Mouse (Mus musculus): ENCODE measurements around the gene Son. TPM values are rescaled to one million over a fixed set of nuclear protein-coding genes. Genes with fewer than 3 reads are reported as not detected.
A peak's percentile ranks its signal among the peaks of the same experiment; 100 is the strongest.

The Son gene
- total RNA-seq, 1 experiment: 181 TPM

GRCm38 (mm10) chr16:91649781-91650180 lies 2.5 kb downstream of the Son start:
- H3K9me3 ChIP-seq (ENCODE audit: control insufficient read depth, insufficient read depth, low read depth, low read length): no peaks in the 10 kb centered on the region; the same call in 1 of the 2 replicates
- TF ChIP-seq ZC3H11A (IDR thresholded peaks at IDR 0.05; ENCODE audit: borderline replicate concordance, low read depth, low read length): no peak
- TF ChIP-seq MAFK (IDR thresholded peaks at IDR 0.05; ENCODE audit: insufficient read depth, low read depth, low read length): no peak
- no peak for TF ChIP-seq HCFC1 (IDR thresholded peaks at IDR 0.05; ENCODE audit: borderline replicate concordance, insufficient read depth, low read length)
- TF ChIP-seq CHD2 (IDR thresholded peaks at IDR 0.05; ENCODE audit: low read depth, low read length): no peak
- no peak for TF ChIP-seq ZNF384 (IDR thresholded peaks at IDR 0.05; ENCODE audit: low read depth, low read length)
- peaks cover 3% of the 10 kb centered on the region in 2 experiments; a peak in 2 of 4 replicates for H3K4me1 ChIP-seq (ENCODE audit: control insufficient read depth in 2 of 2, insufficient read depth in 2 of 2, low read length in 2 of 2, poor library complexity in 1 of 2)
- H3K36me3 ChIP-seq (ENCODE audit: control insufficient read depth, insufficient read depth, low read length, poor library complexity, severe bottlenecking): peaks cover 18% of the 10 kb centered on the region
- DNase-seq (ENCODE audit: low read depth, low spot score): no peak
- no peak overlapping the region for H3K27ac ChIP-seq (ENCODE audit: insufficient read depth, low read depth, low read length, poor library complexity, severe bottlenecking)
- no peak overlapping the region; the same call in 1 of the 2 replicates for H3K9ac ChIP-seq (ENCODE audit: insufficient read depth, low read depth, low read length, poor library complexity, severe bottlenecking)
- no peak overlapping the region for H3K4me3 ChIP-seq (ENCODE audit: insufficient read depth in 1 of 2, low read depth in 1 of 2, low read length in 2 of 2, poor library complexity in 1 of 2, severe bottlenecking in 1 of 2)
- in situ Hi-C loops (cut with MboI; ENCODE audit: low sequenced_read_pairs in 2 of 2, unreplicated experiment in 2 of 2): no loop called here

GRCm38 (mm10) chr16:91652191-91652590 lies 4.9 kb downstream of the Son start:
- H3K4me3 ChIP-seq (ENCODE audit: insufficient read depth in 1 of 2, low read depth in 1 of 2, low read length in 2 of 2, poor library complexity in 1 of 2, severe bottlenecking in 1 of 2): no peak overlapping the region
- peak overlapping the region; percentile 32; the same call in 1 of the 2 replicates for H3K9ac ChIP-seq (ENCODE audit: insufficient read depth, low read depth, low read length, poor library complexity, severe bottlenecking)
- no peaks in the 10 kb centered on the region; the same call in 1 of the 2 replicates for H3K9me3 ChIP-seq (ENCODE audit: control insufficient read depth, insufficient read depth, low read depth, low read length)
- no peak for DNase-seq (ENCODE audit: low read depth, low spot score)
- in situ Hi-C loops (cut with MboI; ENCODE audit: low sequenced_read_pairs in 2 of 2, unreplicated experiment in 2 of 2): no loop called here
- H3K36me3 ChIP-seq (ENCODE audit: control insufficient read depth, insufficient read depth, low read length, poor library complexity, severe bottlenecking): peaks cover 40% of the 10 kb centered on the region
- peaks cover 2 to 3% of the 10 kb centered on the region in 2 experiments; a peak in 2 of 4 replicates for H3K4me1 ChIP-seq (ENCODE audit: control insufficient read depth in 2 of 2, insufficient read depth in 2 of 2, low read length in 2 of 2, poor library complexity in 1 of 2)
- TF ChIP-seq HCFC1 (IDR thresholded peaks at IDR 0.05; ENCODE audit: borderline replicate concordance, insufficient read depth, low read length) (no peak), ZC3H11A (IDR thresholded peaks at IDR 0.05; ENCODE audit: borderline replicate concordance, low read depth, low read length) (no peak), MAFK (IDR thresholded peaks at IDR 0.05; ENCODE audit: insufficient read depth, low read depth, low read length) (no peak), ZNF384 (IDR thresholded peaks at IDR 0.05; ENCODE audit: low read depth, low read length) (no peak)
- peak overlapping the region; percentile 23; the same call in 1 of the 2 replicates for H3K27ac ChIP-seq (ENCODE audit: insufficient read depth, low read depth, low read length, poor library complexity, severe bottlenecking)

GRCm38 (mm10) chr16:91655285-91655684 lies 8.0 kb downstream of the Son start:
- Histone ChIP-seq H3K27ac (ENCODE audit: insufficient read depth, low read depth, low read length, poor library complexity, severe bottlenecking) (no peak overlapping the region), H3K36me3 (ENCODE audit: control insufficient read depth, insufficient read depth, low read length, poor library complexity, severe bottlenecking) (peaks cover 70% of the 10 kb centered on the region), H3K4me1 (ENCODE audit: control insufficient read depth in 2 of 2, insufficient read depth in 2 of 2, low read length in 2 of 2, poor library complexity in 1 of 2) (no peaks in the 10 kb centered on the region), H3K4me3 (ENCODE audit: insufficient read depth in 1 of 2, low read depth in 1 of 2, low read length in 2 of 2, poor library complexity in 1 of 2, severe bottlenecking in 1 of 2) (no peak overlapping the region), H3K9ac (ENCODE audit: insufficient read depth, low read depth, low read length, poor library complexity, severe bottlenecking) (no peak overlapping the region), H3K9me3 (ENCODE audit: control insufficient read depth, insufficient read depth, low read depth, low read length) (no peaks in the 10 kb centered on the region; the same call in 1 of the 2 replicates)
- in situ Hi-C loops (cut with MboI; ENCODE audit: low sequenced_read_pairs in 2 of 2, unreplicated experiment in 2 of 2): no loop called here
- no peak for TF ChIP-seq MAFK (IDR thresholded peaks at IDR 0.05; ENCODE audit: insufficient read depth, low read depth, low read length)
- TF ChIP-seq ZNF384 (IDR thresholded peaks at IDR 0.05; ENCODE audit: low read depth, low read length): no peak
- TF ChIP-seq CHD2 (IDR thresholded peaks at IDR 0.05; ENCODE audit: low read depth, low read length): no peak
- TF ChIP-seq ZC3H11A (IDR thresholded peaks at IDR 0.05; ENCODE audit: borderline replicate concordance, low read depth, low read length): no peak
- TF ChIP-seq HCFC1 (IDR thresholded peaks at IDR 0.05; ENCODE audit: borderline replicate concordance, insufficient read depth, low read length): no peak
- no peak for DNase-seq (ENCODE audit: low read depth, low spot score)

GRCm38 (mm10) chr16:91657285-91657684 lies 10.0 kb downstream of the Son start:
- H3K9me3 ChIP-seq (ENCODE audit: control insufficient read depth, insufficient read depth, low read depth, low read length): no peaks in the 10 kb centered on the region; the same call in 1 of the 2 replicates
- peaks cover 0 to 1% of the 10 kb centered on the region in 2 experiments; a peak in 1 of 4 replicates for H3K4me1 ChIP-seq (ENCODE audit: control insufficient read depth in 2 of 2, insufficient read depth in 2 of 2, low read length in 2 of 2, poor library complexity in 1 of 2)
- no peak for TF ChIP-seq ZNF384 (IDR thresholded peaks at IDR 0.05; ENCODE audit: low read depth, low read length)
- TF ChIP-seq HCFC1 (IDR thresholded peaks at IDR 0.05; ENCODE audit: borderline replicate concordance, insufficient read depth, low read length): no peak
- no peak for TF ChIP-seq ZC3H11A (IDR thresholded peaks at IDR 0.05; ENCODE audit: borderline replicate concordance, low read depth, low read length)
- no peak for TF ChIP-seq CHD2 (IDR thresholded peaks at IDR 0.05; ENCODE audit: low read depth, low read length)
- no peak for TF ChIP-seq MAFK (IDR thresholded peaks at IDR 0.05; ENCODE audit: insufficient read depth, low read depth, low read length)
- no peak overlapping the region for H3K27ac ChIP-seq (ENCODE audit: insufficient read depth, low read depth, low read length, poor library complexity, severe bottlenecking)
- peaks cover 68% of the 10 kb centered on the region for H3K36me3 ChIP-seq (ENCODE audit: control insufficient read depth, insufficient read depth, low read length, poor library complexity, severe bottlenecking)
- no peak overlapping the region for H3K4me3 ChIP-seq (ENCODE audit: insufficient read depth in 1 of 2, low read depth in 1 of 2, low read length in 2 of 2, poor library complexity in 1 of 2, severe bottlenecking in 1 of 2)
- no peak overlapping the region for H3K9ac ChIP-seq (ENCODE audit: insufficient read depth, low read depth, low read length, poor library complexity, severe bottlenecking)
- in situ Hi-C loops (cut with MboI; ENCODE audit: low sequenced_read_pairs in 2 of 2, unreplicated experiment in 2 of 2): no loop called here
- DNase-seq (ENCODE audit: low read depth, low spot score): no peak
